Mouse (Mus musculus) NIH3T3 (cell line): Measurements from ENCODE around the gene Paqr5.
A peak's percentile ranks its signal among the peaks of the same experiment; 100 is the strongest.

ENCODE experiments used
- DNase-seq: peaks from one replicate; pipeline ENCODE4 v3.0.0-alpha.2; 2012; ENCODE audit warnings: low read depth

The Paqr5 gene

GRCm38 (mm10) chr9:61908832-61909407, 117.7 kb downstream of the Paqr5 start:
- DNase-seq = no peak

- DNase-seq = no peak
Measured at GRCm38 (mm10) chr9:61908341-61908740, 118.3 kb downstream of the Paqr5 start.

GRCm38 (mm10) chr9:61907621-61908295, 118.9 kb downstream of the Paqr5 start:
- DNase-seq = no peak

- DNase-seq = peak; percentile 37
Measured at GRCm38 (mm10) chr9:61906912-61907311, 119.7 kb downstream of the Paqr5 start.

- DNase-seq = no peak
Measured at GRCm38 (mm10) chr9:61905576-61905975, 121.1 kb downstream of the Paqr5 start.

GRCm38 (mm10) chr9:61904201-61904600, 122.5 kb downstream of the Paqr5 start:
- no peak for DNase-seq
